Mouse (Mus musculus) monocyte, adult 5-6 weeks (primary cell): ENCODE results near the gene Zfp961. TPM values are rescaled to one million over a fixed set of nuclear protein-coding genes. Genes with fewer than 3 reads are reported as not detected.
"Not testable (repeated sequence)": the region's sequence is repeated elsewhere in the genome, so short reads cannot be mapped to it uniquely, and the experiment has no call there.

Experiments used
- ATAC-seq: fragments of 153-309, 156-312 bp; replicated peaks from 2 replicates; pipeline ENCODE4 v1.8.0; 2017; ENCODE audit warnings: mild to moderate bottlenecking; ENCODE audit not compliant: low TSS enrichment, insufficient number of reproducible peaks, severe bottlenecking, poor library complexity, low FRiP score
- total RNA-seq: library from RNA; stranded (forward); fragments of 200-1000, 200-491, 200-594 nt; gene quantifications from 3 replicates; pipeline ENCODE4 v1.2.3, GENCODE M21; 2017

Gene Zfp961
- total RNA-seq, result 14.6 to 36.2 TPM (median 26.4 TPM) in 3 replicates

- peak; percentile 100 for ATAC-seq
These were observed at the start of gene Zfp961 for GRCm38 (mm10) chr8:71950482-71951221. Zfp961 (plus strand) TSS chr8:71951038.

DNA sequence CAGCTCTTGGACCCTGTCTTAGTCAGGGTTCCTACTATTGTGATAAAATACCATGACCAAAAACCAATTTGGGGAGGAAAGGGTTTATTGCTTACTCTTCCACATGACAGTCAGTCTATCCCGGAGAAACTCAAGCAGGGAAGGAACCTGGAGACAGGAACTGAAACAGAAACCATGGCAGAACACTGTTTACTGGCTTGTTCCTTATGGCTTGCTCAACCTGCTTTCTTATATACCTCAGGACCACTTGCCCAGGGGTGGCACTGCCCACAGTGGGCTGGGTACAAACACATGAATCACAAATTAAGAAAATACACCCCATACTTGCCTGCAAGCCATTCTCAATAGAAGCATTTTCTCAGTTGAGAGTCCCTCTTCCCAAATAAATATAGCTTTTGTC is 47.8 kb upstream of the Zfp961 start:
- not testable (repeated sequence) for ATAC-seq

DNA sequence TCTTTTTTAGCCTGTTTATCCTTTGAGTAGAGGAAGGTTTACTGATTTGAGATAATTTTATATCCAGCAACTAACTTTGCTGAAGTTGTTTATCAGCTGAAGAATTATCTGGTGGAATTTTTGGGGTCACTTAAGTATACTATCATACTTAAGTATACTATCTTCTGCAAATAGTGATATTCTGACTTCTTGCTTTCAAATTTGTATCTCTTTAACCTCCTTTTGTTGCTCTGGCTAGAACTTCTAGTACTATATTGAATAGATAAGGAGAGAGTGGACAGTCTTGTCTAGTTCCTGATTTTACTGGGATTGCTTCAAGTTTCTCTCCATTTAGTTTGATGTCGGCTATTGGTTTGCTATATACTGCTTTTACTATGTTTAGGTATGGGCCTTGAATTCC is 44.0 kb upstream of the Zfp961 start:
- ATAC-seq, result no peak

- ATAC-seq, result no peak
These were observed 43.0 kb upstream of the Zfp961 start for GRCm38 (mm10) chr8:71907798-71908257.

- ATAC-seq, result peak; percentile 92
These were observed 42.3 kb upstream of the Zfp961 start, which contains the start of the genes Zfp882 and Zfp617 for GRCm38 (mm10) chr8:71908309-71909261. Zfp882 (plus strand) TSS chr8:71908608. Zfp617 (plus strand) TSS chr8:71908635.

DNA sequence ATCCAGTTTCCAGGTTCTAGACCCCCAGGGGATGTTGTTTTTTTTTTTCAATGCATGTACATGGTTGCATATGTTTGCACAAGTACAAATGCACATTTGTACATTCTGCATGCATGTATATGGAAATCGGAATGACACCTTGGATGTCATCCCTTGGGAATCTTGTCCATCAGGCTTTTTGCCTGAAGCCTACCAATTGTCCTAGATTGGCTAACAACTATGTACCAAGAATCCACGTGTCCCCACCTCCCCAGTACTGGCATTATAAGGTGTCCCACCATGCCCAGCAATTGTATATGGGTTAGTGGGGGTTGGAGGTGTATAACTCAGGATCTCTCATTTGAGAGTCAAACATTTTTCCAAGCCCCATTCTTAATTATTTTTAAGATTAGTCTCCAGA is 38.6 kb upstream of the Zfp961 start:
- ATAC-seq, result no peak

DNA sequence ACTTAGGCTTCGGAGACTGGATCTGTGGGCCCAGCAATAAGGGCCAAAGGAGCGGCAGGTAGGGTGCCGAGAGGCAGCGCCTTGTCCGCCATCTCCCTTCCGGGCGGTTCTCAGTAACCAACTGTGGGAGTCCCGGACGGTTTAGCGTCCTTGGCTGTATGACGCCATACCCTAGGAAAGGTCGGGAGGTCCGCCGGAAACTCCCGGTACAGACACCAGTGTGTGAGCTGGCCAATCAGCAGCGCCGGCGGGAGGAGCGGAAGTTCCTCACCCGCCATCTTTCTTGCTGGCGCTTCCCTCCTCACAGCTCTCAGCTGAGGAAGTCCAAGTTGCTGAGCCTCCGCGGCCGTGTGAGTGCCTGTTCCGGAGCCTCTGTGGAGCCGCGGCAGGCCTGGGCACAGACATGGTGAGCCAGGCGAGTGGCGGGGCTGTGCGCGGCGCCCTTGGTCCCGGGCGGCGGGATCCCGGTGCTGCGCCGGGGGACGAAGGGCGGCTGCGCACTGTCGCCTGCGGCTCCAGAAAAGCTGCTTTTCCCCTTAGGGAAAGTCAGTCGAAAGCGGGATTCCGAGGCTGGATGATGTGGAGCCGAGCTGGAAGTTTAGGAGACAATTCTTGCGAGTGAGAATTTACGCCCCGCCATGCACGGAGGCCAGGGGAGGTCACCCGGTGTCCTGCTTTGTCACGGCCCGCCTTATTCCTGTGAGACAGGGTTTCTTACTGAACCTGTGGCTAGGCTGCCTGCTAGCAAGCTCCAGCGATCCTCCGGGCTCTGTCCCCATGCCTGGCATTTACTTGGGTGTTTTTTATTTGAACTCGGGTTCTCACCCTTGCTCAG is 28.1 kb upstream of the Zfp961 start:
- peak; percentile 99 for ATAC-seq

GRCm38 (mm10) chr8:71925791-71926190 is 25.0 kb upstream of the Zfp961 start:
- ATAC-seq, result no peak

DNA sequence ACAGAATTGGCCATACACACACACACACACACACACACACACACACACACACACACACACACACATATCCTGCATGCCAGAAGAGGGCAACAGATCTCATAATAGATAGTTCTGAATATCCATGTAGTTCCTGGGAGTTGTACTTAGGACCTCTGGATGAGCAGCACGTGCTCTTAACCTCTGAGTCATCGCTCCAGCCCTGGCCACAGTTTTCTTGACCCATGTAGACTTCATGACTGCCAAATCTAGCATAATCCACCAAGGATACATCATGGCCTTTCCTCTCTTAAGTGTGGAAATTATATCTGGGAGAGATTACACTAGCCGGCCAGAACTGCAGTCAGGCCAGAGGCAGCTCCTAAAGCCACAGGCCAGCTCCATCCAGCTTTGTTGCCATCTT is 24.3 kb upstream of the Zfp961 start:
- no peak for ATAC-seq

DNA sequence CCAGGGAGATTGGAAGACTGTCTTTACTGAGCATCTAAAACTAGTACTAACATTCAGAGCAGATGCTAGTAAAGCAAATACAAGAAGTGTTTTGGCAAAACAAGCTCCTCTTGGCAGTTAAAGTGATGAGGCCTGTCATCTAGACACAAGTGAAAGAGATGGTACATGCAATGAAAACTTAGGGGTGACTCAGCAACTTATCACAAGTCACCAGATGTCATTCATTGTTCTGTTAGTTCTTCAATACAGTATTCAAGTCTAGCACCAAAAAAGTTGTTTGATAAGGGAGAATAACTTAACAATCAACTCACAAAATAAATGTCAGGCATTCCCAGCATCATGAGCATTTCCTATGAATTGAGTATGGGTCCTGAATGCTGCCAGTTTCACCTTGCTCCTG is 23.1 kb upstream of the Zfp961 start:
- ATAC-seq, result no peak

DNA sequence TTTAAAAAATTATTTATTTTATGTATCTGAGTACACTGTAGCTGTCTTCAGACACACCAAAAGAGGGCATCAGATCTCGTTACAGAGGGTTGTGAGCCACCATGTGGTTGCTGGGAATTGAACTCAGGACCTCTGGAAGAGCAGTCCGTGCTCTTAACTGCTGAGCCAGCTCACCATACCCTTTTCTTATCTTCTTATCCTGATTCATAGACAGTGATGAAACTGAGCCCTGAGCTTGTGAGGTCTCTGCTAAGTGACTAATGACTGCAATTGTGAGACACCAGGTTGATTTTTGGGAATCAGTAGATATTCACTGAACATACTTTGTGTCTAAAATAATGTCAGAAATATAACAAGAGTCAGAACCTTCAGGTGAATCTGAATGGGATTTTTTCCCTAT is 12.8 kb upstream of the Zfp961 start:
- not testable (repeated sequence) for ATAC-seq

DNA sequence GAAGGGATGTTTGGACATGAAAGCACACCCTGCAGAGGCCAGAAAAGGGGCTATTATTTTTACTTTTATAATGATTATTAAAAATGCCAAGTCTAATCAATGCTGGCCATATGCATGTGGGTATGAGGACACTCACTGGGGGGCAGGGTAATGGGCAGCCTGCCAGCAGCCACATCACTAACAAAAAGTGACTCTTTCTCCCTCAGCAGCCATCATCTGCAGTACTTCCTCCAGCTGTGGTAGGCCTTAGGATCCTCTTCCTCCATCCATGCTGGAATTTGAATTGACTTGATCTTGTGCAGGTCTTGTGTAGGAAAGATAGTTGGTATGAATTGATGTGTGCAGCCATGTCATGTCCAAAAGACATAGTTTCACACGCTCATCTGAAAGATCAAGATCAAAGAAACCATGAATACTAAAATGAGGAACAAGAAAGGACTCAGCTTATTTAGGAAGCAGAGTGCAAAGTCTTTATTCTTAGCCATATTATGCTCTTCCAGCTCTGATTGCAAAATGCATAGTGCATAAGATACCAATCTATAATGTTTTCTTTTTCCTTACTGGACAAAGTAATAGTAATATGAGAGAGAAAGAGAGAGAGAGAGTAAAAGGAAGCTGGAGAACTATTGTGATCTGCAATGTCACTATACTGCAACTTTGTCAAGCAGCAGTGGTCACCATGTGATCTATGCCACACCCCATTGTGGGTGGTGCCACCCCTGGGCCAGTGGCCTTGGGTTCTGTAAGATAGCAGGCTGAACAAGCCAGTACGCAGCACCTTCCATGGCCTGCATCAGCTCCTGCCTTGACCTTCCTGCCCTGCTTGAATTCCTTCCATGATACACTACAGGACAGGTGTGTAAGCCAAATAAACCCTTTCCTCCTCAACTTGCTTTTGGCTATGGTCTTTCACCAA is 10.3 kb upstream of the Zfp961 start:
- ATAC-seq, result peak; percentile 63; the same call in 1 of the 2 replicates

DNA sequence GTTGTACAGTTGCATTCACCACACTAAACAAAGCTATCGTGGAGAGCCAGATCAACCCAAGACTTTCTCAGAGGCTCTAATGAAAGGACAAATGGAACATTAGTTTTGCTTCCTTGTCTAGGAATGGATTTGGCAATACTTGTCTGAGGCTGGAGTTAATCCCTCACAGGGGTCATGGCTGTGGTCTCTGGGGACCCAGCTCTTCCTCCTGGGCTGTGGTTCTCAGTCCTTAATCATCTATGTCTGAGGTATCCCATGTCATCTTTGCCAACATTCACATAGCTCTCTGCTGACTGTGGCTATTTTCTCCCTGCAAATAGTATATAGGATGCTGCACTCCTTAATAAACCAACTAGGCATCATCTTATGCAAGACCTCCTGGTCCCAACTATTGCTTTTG is 9.1 kb upstream of the Zfp961 start:
- no peak for ATAC-seq

- no peak for ATAC-seq
These were observed 2.2 kb upstream of the Zfp961 start for GRCm38 (mm10) chr8:71948624-71949023.

DNA sequence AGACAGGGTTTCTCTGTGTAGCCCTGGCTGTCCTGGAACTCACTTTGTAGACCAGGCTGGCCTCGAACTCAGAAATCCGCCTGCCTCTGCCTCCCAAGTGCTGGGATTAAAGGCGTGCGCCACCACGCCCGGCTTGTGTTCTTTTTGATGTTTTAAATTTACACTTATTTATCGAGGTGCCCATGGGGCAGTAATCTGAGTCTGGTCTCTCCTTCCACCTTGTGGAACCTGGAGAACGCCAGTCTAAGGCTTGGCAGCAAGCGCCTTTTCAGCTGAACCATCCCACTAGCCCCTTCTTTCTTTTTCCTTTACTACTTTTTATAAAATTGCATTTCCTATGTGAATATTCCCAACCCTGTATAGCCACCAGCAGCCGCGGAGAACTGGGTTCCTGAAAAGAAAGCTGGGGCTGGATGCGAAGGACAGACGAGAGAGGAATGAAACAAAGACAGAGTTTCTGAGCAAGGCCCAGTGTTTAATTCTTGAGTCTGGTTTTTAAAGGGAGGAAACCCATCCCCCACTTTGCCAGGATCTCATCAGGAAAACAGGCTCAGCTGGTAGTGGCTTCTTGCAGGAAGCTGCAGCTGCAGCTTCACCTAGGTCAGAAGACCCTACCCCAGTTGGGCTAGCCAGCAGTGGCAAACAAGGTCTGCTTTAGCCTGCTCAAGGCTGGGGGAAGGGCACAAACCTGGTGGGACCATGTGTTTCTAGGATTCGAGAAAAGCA is 761 bp downstream of the Zfp961 start:
- ATAC-seq, result no peak

DNA sequence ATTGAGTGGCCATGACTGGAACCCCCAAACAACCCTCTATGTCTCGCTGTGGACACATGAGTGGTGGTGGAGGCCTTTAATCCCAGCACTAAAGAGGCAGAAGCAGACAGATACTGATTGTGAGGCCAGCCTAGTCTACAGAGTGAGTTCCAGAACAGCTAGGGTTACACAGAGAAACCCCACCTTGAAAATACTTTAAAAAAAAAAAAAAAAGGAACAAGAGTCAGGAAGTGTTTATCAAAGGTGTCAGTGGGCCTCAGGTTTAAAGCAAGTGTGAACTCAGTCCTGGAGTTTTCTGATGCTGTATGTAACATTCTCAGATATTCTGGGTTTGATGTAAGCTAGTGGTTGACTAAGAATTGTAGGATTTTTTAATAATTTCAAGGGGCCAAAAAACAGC is 1.7 kb downstream of the Zfp961 start:
- ATAC-seq, result no peak
